Mouse (Mus musculus): ENCODE measurements at regions not wholly inside any gene's neighbourhood (a gene's known extent, or its start where the extent isn't known, plus 50 kb on each side); places are given as distances from the start of the nearest gene placed in this dataset.

DNA sequence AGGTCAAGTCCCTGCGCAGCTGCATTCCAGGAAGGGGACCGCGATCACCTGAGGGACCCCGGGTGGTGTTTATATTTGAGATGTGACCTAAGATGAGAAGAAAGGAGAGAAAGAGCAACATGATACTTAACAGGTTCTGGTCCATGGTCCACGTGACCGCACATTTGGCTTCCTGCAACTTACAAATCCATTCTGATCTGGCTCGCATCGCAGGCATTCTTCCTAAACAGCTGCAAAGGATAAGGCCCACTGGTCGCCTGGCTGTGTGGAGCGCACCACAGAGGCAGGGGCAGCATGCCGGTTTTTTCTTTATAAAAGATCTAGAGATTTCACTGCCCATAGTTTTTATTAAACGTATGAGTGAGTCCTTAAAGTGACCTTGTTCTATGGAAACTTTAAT is 261.6 kb downstream of the Mtx2 start:
- no peak overlapping the region for H3K9ac ChIP-seq (ENCODE audit: low read depth, low read length)

DNA sequence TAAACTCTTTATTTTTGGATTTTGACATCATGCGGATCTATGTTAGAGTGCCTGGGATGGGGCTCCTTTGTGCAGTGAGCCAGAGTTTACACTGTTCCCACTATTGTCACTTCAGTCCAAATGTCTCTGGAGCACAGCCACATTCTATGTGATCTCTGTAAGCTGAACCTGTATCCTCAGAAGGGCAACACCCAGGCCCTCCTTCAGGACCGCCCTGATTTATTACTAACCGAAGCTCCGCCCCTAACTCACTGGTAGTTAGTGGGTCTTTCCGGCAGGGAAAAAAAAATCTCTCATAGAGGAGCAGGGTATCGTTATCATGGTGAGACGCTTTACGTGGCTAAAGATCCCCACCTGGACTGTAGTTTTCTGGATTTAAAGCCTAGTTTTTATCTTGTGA is 263.6 kb downstream of the Mtx2 start:
- H3K36me3 ChIP-seq (ENCODE audit: control insufficient read depth, insufficient read depth, low read length): no peaks in the 10 kb centered on the region
- no peak overlapping the region for H3K27ac ChIP-seq (ENCODE audit: low read depth, low read length)
- no peaks in the 10 kb centered on the region for H3K27me3 ChIP-seq (replicated peaks; ENCODE audit: control insufficient read depth, insufficient read depth, low read length)
- WGBS: 53% methylated on average over 8 of the region's 8 CpGs
- H3K9me3 ChIP-seq (ENCODE audit: control insufficient read depth, low read length): no peaks in the 10 kb centered on the region
- 0 out of 2 replicates have a peak, but pooled peaks have one; percentile 34 for ATAC-seq (replicated peaks; ENCODE audit: low FRiP score)
- H3K4me1 ChIP-seq (replicated peaks; ENCODE audit: control insufficient read depth, insufficient read depth, low read length): no peaks in the 10 kb centered on the region; the same call in 1 of the 2 replicates
- DNase-seq (ENCODE audit: low spot score): no peak
- H3K9ac ChIP-seq (ENCODE audit: low read depth, low read length): no peak overlapping the region
- peak overlapping the region; percentile 33 for H3K4me2 ChIP-seq
- no peak overlapping the region for H3K4me3 ChIP-seq (ENCODE audit: low read depth, low read length)

More for the DNA sequence above, 261.6 kb downstream of the Mtx2 start:
- WGBS: 62% methylated on average over 12 of the region's 12 CpGs
- ATAC-seq (replicated peaks; ENCODE audit: low FRiP score) (no peak), DNase-seq (ENCODE audit: low spot score) (no peak)
- no peaks in the 10 kb centered on the region for H3K9me3 ChIP-seq (ENCODE audit: control insufficient read depth, low read length)
- H3K27me3 ChIP-seq (replicated peaks; ENCODE audit: control insufficient read depth, insufficient read depth, low read length): no peaks in the 10 kb centered on the region
- H3K27ac ChIP-seq (ENCODE audit: low read depth, low read length): no peak overlapping the region
- no peaks in the 10 kb centered on the region; the same call in 1 of the 2 replicates for H3K4me1 ChIP-seq (replicated peaks; ENCODE audit: control insufficient read depth, insufficient read depth, low read length)
- H3K36me3 ChIP-seq (ENCODE audit: control insufficient read depth, insufficient read depth, low read length): no peaks in the 10 kb centered on the region
- no peak overlapping the region for H3K4me3 ChIP-seq (ENCODE audit: low read depth, low read length)
- no peak overlapping the region for H3K4me2 ChIP-seq

DNA sequence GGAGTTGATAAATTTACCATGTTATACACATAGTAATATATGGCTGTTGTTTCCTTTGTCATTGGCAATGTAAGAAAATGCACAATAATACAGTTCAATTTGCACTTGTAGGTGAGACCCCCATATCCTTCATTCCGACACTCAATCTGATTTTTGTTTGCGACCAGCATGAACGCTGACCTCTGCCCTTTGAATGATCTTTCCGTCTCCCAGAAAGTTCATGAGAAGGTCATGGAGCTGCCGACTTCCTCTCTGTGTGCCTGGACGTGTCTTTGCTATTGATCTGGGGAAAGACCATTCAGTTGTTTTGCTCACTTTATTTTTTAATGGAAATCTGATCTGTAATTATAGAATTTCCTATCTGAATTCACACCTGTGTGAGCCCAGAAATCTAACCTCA is 264.0 kb downstream of the Mtx2 start:
- no peaks in the 10 kb centered on the region for H3K36me3 ChIP-seq (ENCODE audit: control insufficient read depth, insufficient read depth, low read length)
- 33% methylated on average over 6 of the region's 6 CpGs for WGBS

GRCm38 (mm10) chr2:75090439-75090838 is 264.8 kb downstream of the Mtx2 start:
- Histone ChIP-seq H3K27ac (ENCODE audit: low read depth, low read length) (no peak overlapping the region), H3K9me3 (ENCODE audit: control insufficient read depth, low read length) (no peaks in the 10 kb centered on the region), H3K4me1 (replicated peaks; ENCODE audit: control insufficient read depth, insufficient read depth, low read length) (no peaks in the 10 kb centered on the region; the same call in 1 of the 2 replicates), H3K27me3 (replicated peaks; ENCODE audit: control insufficient read depth, insufficient read depth, low read length) (no peaks in the 10 kb centered on the region), H3K4me3 (ENCODE audit: low read depth, low read length) (no peak overlapping the region), H3K4me2 (no peak overlapping the region), H3K9ac (ENCODE audit: low read depth, low read length) (no peak overlapping the region), H3K36me3 (ENCODE audit: control insufficient read depth, insufficient read depth, low read length) (no peaks in the 10 kb centered on the region)
- ATAC-seq (replicated peaks; ENCODE audit: low FRiP score) (no peak), DNase-seq (ENCODE audit: low spot score) (no peak)
- WGBS: 64% methylated on average over 16 of the region's 16 CpGs

More for the DNA sequence above, 264.0 kb downstream of the Mtx2 start:
- no peak overlapping the region for H3K9ac ChIP-seq (ENCODE audit: low read depth, low read length)
- H3K4me2 ChIP-seq: peak overlapping the region; percentile 33
- no peaks in the 10 kb centered on the region; the same call in 1 of the 2 replicates for H3K4me1 ChIP-seq (replicated peaks; ENCODE audit: control insufficient read depth, insufficient read depth, low read length)
- no peak for ATAC-seq (replicated peaks; ENCODE audit: low FRiP score)
- DNase-seq (ENCODE audit: low spot score): no peak
- H3K27me3 ChIP-seq (replicated peaks; ENCODE audit: control insufficient read depth, insufficient read depth, low read length): no peaks in the 10 kb centered on the region
- H3K9me3 ChIP-seq (ENCODE audit: control insufficient read depth, low read length): no peaks in the 10 kb centered on the region
- H3K27ac ChIP-seq (ENCODE audit: low read depth, low read length): no peak overlapping the region
- no peak overlapping the region for H3K4me3 ChIP-seq (ENCODE audit: low read depth, low read length)

DNA sequence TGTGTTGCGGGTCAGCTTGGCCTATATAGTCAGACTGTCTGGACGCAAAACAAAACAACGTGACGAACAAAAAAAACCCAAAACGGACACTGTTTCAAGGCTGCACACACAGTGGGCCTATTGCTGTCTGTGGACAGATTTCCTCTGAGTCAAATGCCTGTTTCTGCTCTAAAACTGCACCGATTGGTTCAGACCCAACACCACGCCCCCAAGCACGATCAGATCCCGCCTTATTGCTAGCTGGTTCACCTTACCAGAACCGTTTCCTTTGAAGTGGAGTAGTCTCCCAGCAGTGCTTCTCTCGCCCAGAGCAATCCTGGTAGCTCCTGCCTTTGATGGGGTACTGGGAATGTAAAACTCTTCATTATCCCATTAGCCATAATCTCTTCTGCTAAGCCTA is 275.9 kb downstream of the Mtx2 start:
- Histone ChIP-seq H3K36me3 (ENCODE audit: control insufficient read depth, insufficient read depth, low read length) (no peaks in the 10 kb centered on the region), H3K4me1 (replicated peaks; ENCODE audit: control insufficient read depth, insufficient read depth, low read length) (no peaks in the 10 kb centered on the region), H3K27me3 (replicated peaks; ENCODE audit: control insufficient read depth, insufficient read depth, low read length) (no peaks in the 10 kb centered on the region), H3K4me3 (ENCODE audit: low read depth, low read length) (no peak overlapping the region), H3K4me2 (no peak overlapping the region), H3K27ac (ENCODE audit: low read depth, low read length) (no peak overlapping the region), H3K9me3 (ENCODE audit: control insufficient read depth, low read length) (no peaks in the 10 kb centered on the region), H3K9ac (ENCODE audit: low read depth, low read length) (no peak overlapping the region)
- ATAC-seq (replicated peaks; ENCODE audit: low FRiP score): no peak
- no peak for DNase-seq (ENCODE audit: low spot score)
- WGBS: 40% methylated on average over 11 of the region's 11 CpGs

- no peak for ATAC-seq (replicated peaks; ENCODE audit: low FRiP score)
- no peaks in the 10 kb centered on the region for H3K9me3 ChIP-seq (ENCODE audit: control insufficient read depth, low read length)
- no peak for DNase-seq (ENCODE audit: low spot score)
- WGBS: 77% methylated on average over 9 of the region's 9 CpGs
- H3K4me3 ChIP-seq (ENCODE audit: low read depth, low read length): no peak overlapping the region
- H3K4me1 ChIP-seq (replicated peaks; ENCODE audit: control insufficient read depth, insufficient read depth, low read length): no peaks in the 10 kb centered on the region
- no peaks in the 10 kb centered on the region for H3K36me3 ChIP-seq (ENCODE audit: control insufficient read depth, insufficient read depth, low read length)
- H3K4me2 ChIP-seq: no peak overlapping the region
- no peak overlapping the region for H3K9ac ChIP-seq (ENCODE audit: low read depth, low read length)
- no peaks in the 10 kb centered on the region for H3K27me3 ChIP-seq (replicated peaks; ENCODE audit: control insufficient read depth, insufficient read depth, low read length)
- H3K27ac ChIP-seq (ENCODE audit: low read depth, low read length): no peak overlapping the region
These were observed 287.1 kb downstream of the Mtx2 start for GRCm38 (mm10) chr2:75112751-75113150.

DNA sequence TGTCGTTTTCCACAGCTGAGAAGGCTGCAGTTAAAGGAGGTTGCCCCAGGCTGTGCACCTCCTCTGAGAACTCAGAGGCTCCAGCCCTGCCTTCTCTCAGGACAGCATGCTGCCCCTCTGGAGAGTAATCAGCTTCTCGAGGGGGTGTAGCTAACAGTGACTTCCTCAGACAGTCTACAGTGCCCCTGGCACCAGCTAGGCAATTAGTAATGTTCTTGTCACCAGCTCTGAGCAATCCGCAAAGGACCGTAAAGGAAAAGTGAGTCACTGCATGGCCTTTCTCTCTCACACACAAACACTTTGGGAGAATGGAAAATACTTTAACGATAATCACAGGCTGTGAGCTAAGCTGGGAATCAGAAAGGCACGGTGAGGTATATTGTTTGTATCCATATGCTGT is 288.8 kb downstream of the Mtx2 start:
- Histone ChIP-seq H3K27ac (ENCODE audit: low read depth, low read length) (no peak overlapping the region), H3K36me3 (ENCODE audit: control insufficient read depth, insufficient read depth, low read length) (no peaks in the 10 kb centered on the region), H3K4me3 (ENCODE audit: low read depth, low read length) (no peak overlapping the region), H3K27me3 (replicated peaks; ENCODE audit: control insufficient read depth, insufficient read depth, low read length) (no peaks in the 10 kb centered on the region), H3K4me2 (no peak overlapping the region), H3K9ac (ENCODE audit: low read depth, low read length) (no peak overlapping the region), H3K4me1 (replicated peaks; ENCODE audit: control insufficient read depth, insufficient read depth, low read length) (no peaks in the 10 kb centered on the region), H3K9me3 (ENCODE audit: control insufficient read depth, low read length) (no peaks in the 10 kb centered on the region)
- ATAC-seq (replicated peaks; ENCODE audit: low FRiP score): no peak
- DNase-seq (ENCODE audit: low spot score): no peak
- 41% methylated on average over 6 of the region's 6 CpGs for WGBS

DNA sequence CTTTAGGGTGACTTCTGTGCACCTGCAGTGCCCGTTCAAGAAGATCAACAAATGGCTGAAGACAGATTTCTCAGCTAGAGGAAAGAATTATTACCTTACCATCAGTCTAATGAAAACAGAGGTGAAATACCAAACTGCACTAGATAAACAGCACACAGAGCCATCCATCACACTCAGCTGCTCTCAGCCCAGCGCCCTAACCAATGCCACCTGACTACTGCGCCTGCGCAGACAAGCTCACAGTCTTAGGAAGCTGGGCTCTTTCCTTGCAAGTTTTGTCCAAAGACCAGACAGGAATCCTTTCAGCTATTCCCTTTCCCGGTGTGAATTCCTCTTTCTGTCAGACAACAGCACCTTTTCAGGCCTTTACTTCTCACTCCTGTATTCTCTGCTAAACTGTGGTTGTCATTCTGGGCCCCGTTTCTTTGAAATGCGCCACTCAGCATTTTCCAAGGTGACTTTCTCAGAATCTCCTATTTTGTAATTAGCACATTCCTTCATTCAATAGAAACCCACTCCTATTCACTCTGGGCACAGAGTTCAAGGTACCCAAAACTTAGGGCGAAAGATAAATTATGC is 292.8 kb downstream of the Mtx2 start:
- Histone ChIP-seq H3K36me3 (ENCODE audit: control insufficient read depth, insufficient read depth, low read length) (no peaks in the 10 kb centered on the region), H3K9ac (ENCODE audit: low read depth, low read length) (no peak overlapping the region), H3K27ac (ENCODE audit: low read depth, low read length) (no peak overlapping the region), H3K4me1 (replicated peaks; ENCODE audit: control insufficient read depth, insufficient read depth, low read length) (no peaks in the 10 kb centered on the region), H3K4me3 (ENCODE audit: low read depth, low read length) (no peak overlapping the region), H3K9me3 (ENCODE audit: control insufficient read depth, low read length) (no peaks in the 10 kb centered on the region), H3K27me3 (replicated peaks; ENCODE audit: control insufficient read depth, insufficient read depth, low read length) (no peaks in the 10 kb centered on the region), H3K4me2 (no peak overlapping the region)
- WGBS: 77% methylated on average over 8 of the region's 8 CpGs
- DNase-seq (ENCODE audit: low spot score) (no peak), ATAC-seq (replicated peaks; ENCODE audit: low FRiP score) (no peak)

DNA sequence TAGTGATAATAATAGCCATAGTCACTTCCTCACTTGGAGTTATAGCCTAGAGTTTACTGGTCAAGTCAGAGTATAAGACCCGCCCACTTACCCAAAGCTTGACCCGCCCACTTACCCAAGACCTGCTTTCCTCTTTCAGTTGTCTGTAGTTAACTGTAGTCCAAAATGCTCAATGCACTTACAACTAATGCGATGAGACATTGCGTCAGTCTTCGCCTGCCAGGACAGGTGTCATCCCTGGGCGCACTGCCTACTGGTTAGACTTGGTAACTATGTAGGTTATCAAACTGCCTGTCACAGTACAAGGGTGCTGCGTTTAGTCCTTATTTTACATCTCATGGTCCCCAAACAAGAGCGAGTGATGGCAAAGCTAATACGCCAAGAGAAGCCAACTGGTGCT is 294.0 kb downstream of the Mtx2 start:
- Histone ChIP-seq H3K27ac (ENCODE audit: low read depth, low read length) (no peak overlapping the region), H3K27me3 (replicated peaks; ENCODE audit: control insufficient read depth, insufficient read depth, low read length) (no peaks in the 10 kb centered on the region), H3K9me3 (ENCODE audit: control insufficient read depth, low read length) (no peaks in the 10 kb centered on the region), H3K4me2 (no peak overlapping the region), H3K4me3 (ENCODE audit: low read depth, low read length) (no peak overlapping the region), H3K9ac (ENCODE audit: low read depth, low read length) (no peak overlapping the region), H3K36me3 (ENCODE audit: control insufficient read depth, insufficient read depth, low read length) (no peaks in the 10 kb centered on the region), H3K4me1 (replicated peaks; ENCODE audit: control insufficient read depth, insufficient read depth, low read length) (no peaks in the 10 kb centered on the region)
- ATAC-seq (replicated peaks; ENCODE audit: low FRiP score) (no peak), DNase-seq (ENCODE audit: low spot score) (no peak)
- 93% methylated on average over 9 of the region's 9 CpGs for WGBS
